Mouse (Mus musculus) neural tube, embryonic 15.5 days (tissue): ENCODE measurements around the gene Rxfp2. TPM values are rescaled to one million over a fixed set of nuclear protein-coding genes. Genes with fewer than 3 reads are reported as not detected.

ENCODE experiments used
- ATAC-seq: fragments of 200-750 bp; cut with Nextera tagmentation; 2 replicates; pipeline ENCODE4 v1.8.0; 2017; ENCODE audit warnings: mild to moderate bottlenecking, moderate TSS enrichment, moderate library complexity; ENCODE audit not compliant: low FRiP score
- H3K27ac ChIP-seq: fragments of 300-500 bp; sonication (generic); replicated peaks from 2 replicates; pipeline ENCODE4 v1.5.1; 2015; ENCODE audit warnings: mild to moderate bottlenecking, inconsistent platforms
- H3K27me3 ChIP-seq: fragments of 300-500 bp; sonication (generic); replicated peaks from 2 replicates; pipeline ENCODE4 v1.6.1; 2015; ENCODE audit warnings: inconsistent platforms
- H3K36me3 ChIP-seq: fragments of 300-500 bp; sonication (generic); 2 replicates; pipeline ENCODE4 v1.6.1; 2015; ENCODE audit warnings: inconsistent platforms
- H3K4me1 ChIP-seq: fragments of 300-500 bp; sonication (generic); 2 replicates; pipeline ENCODE4 v1.6.1; 2015; ENCODE audit warnings: inconsistent platforms
- H3K4me2 ChIP-seq: fragments of 300-500 bp; sonication (generic); 2 replicates; pipeline ENCODE4 v1.6.1; 2015; ENCODE audit warnings: inconsistent platforms, mild to moderate bottlenecking, moderate library complexity
- H3K4me3 ChIP-seq: fragments of 300-500 bp; sonication (generic); replicated peaks from 2 replicates; pipeline ENCODE4 v1.5.1; 2015; ENCODE audit warnings: mild to moderate bottlenecking, inconsistent platforms
- H3K9ac ChIP-seq: fragments of 300-500 bp; sonication (generic); replicated peaks from 2 replicates; pipeline ENCODE4 v1.6.1; 2015; ENCODE audit warnings: mild to moderate bottlenecking, inconsistent platforms
- H3K9me3 ChIP-seq: fragments of 300-500 bp; sonication (generic); replicated peaks from 2 replicates; pipeline ENCODE4 v1.6.1; 2016; ENCODE audit warnings: inconsistent platforms
- WGBS: fragments of 180-500 bp; shearing (Covaris S2); methylation state at CpG from one replicate; pipeline ENCODE4 v1.1.7; 2015; ENCODE audit warnings: mixed read lengths; 5-methylcytosine and 5-hydroxymethylcytosine counted together
- polyA plus RNA-seq: library from polyadenylated mRNA; unstranded; fragments of >200 nt; fragmentation: Nextera tagmentation; extraction: Ambion mirVana; gene quantifications from 2 replicates; pipeline ENCODE4 v1.2.1, GENCODE M21; 2015

Gene Rxfp2
- polyA plus RNA-seq, 1 experiment from 2014 or later, result 0.69 TPM

GRCm38 (mm10) chr5:150131166-150131565, 112.7 kb downstream of the Rxfp2 start:
- no peak for ATAC-seq
- Histone ChIP-seq H3K9me3 (no peaks in the 10 kb centered on the region), H3K9ac (no peak overlapping the region), H3K27ac (no peak overlapping the region; the same call in 1 of the 2 replicates), H3K4me3 (no peak overlapping the region), H3K36me3 (no peaks in the 10 kb centered on the region), H3K4me1 (peaks cover 32% of the 10 kb centered on the region), H3K4me2 (no peak overlapping the region), H3K27me3 (no peaks in the 10 kb centered on the region)
- WGBS, result 39% methylated on average over 7 of the region's 7 CpGs

Other genes with a start within 250 kb of the Rxfp2 start
- gene Fry, start 100.0 kb downstream of the Rxfp2 start, polyA plus RNA-seq, result 41.7 and 51.4 TPM in 2 replicates